Mouse (Mus musculus) fat pad, adult 2 months (tissue): ENCODE data around the gene Tubg1.

Experiments
- DNase-seq: peaks from one replicate; pipeline ENCODE4 v3.0.0-alpha.2; 2011; ENCODE audit warnings: low read depth, low spot score; ENCODE audit errors: extremely low read depth

Gene Tubg1

DNA sequence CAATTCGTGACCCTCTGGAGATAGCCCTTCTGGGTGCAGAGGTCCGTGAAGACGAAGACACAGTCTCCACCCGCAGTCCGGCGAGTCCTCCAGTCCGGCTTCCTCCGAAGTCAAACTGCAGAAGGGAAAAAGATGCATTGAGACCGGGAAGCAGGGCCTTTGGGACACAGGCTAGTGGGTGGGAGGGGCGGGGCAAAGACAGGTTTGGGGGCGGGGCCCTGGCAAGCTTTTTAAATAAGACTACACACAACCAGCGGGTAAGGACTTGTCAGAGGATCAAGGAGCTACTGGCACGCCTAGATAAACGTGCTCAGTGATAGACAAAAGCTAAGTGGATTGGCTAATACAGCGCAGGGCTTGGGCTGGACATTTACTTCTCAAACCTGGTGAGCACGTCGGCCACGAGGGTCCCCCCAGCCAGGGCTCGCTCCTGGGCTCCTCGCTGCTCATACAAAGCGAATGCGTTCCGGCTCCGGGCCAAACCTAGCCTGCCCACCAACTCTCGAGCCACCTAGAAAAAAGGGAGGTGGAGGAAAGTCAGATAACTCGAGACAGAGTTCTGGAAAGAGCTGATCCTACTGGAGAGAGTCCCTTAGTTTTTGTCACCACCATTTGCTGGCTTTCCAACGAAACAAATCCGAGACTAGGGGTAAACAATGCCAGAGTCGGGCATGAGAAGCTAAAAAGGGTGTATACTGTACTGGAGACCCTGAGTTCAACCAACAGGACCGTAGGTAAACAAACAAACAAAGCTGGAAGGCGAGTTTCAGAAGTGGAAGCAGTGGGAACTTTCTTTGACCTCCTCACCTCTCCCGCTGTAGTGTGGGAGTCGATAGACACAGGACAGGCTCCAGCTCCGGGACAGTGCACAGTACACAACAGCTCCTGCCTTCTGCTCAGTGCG lies 45.2 kb downstream of the Tubg1 start:
- DNase-seq, result peak; percentile 90

DNA sequence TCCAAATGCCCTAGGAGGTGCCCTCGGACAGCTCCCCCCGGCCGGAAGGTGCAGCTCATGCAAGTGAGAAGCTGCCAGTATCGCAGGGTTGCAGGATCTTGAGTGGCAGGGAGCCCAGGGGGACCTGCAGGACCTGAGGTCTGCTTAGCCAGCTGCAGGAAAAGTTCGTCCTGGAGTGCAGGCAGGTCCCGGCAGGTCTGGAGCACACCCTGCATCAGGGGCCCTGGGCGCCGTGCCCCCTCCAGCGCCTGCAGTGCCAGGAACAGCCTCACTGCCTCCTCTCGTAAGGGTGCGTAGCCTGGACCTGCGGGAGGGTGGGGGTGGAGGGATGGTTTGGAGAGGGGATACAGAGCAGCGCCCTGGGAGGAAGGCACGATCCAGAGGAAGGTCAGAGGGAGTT lies 46.6 kb downstream of the Tubg1 start:
- no peak for DNase-seq

DNA sequence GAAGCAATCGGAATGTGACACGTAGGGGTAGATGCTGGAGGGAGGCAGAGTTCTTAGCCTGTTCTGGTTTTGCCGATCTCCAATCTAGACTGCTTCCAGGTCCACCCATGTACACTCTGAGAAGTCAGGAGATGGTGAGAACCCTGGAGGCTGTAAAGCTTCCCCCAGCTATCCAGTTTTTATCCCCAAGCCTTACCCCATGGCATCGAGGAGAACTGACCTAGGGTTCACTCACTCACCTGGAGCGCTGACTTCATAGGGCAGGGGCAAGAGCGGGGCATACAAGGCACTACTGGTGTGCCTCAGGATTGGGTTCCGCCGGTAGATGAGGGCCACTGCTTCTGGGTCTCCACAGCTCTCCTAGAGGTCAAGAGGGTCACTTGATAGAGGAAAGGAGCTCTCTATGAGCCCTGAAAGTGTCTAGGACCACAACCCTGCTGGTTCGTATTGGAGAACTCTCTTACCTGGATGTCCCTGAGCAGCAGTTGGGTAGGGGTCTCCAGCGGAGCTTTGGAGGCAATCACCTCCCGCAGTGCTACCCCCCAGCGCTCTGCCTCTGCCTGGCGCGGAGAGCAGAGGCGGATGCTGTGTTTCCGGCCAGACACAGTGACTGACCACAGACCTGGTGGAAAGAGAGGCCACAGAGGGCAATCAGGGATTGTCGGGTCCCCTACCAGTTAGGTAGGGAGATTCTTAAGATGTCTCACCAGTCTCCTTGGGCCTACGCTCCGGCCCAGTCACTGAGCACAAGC lies 47.6 kb downstream of the Tubg1 start:
- DNase-seq, result no peak

DNA sequence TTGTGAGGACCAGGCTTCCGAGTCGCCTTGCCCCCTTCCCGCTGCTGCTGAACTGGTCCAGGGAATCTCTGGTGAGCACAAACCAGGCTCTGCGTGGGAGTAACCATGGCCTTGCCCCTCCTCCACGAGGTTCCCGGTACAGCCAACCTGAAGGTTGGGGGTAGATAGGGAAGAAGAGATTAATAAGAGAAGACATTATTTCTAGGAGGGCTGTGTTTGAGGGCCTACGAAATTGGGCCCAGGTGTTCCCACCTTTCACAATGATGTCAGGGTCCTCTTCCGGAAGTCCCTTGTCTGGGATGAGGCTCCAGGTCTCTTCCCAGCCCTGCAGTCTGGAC lies 48.2 kb downstream of the Tubg1 start:
- DNase-seq, result no peak

DNA sequence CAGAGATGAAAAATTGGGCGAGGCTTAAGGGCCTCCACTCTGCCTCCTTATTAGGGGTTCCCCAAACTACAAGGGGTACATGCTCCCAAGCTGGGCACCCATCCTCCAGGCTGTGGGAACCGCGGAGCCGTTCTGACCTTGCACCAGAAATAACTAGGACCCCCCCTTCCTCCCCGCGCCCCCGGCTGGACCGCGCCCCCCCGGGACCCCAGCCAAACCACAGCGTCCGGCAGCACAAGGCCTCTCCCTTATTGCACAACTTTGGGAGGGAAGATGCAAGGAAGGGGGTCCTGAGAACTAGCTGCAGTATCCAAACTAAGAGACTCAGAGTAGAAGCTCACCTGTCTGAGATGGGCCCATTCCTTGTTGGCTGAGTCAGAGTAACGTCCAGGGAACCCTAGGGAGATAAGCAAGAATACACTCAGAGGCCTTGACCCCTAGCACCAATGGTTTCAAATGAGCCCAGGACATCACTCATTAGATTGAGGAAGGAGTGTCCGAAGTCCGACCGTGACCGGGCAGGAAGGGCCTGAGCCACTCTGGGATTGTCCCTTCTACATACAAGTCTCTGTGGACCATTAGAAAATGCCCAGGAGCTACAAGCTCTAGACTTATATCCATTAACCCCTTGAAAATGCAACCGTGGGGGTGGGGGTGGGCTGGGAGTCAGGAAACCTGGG lies 48.7 kb downstream of the Tubg1 start:
- DNase-seq, result no peak

DNA sequence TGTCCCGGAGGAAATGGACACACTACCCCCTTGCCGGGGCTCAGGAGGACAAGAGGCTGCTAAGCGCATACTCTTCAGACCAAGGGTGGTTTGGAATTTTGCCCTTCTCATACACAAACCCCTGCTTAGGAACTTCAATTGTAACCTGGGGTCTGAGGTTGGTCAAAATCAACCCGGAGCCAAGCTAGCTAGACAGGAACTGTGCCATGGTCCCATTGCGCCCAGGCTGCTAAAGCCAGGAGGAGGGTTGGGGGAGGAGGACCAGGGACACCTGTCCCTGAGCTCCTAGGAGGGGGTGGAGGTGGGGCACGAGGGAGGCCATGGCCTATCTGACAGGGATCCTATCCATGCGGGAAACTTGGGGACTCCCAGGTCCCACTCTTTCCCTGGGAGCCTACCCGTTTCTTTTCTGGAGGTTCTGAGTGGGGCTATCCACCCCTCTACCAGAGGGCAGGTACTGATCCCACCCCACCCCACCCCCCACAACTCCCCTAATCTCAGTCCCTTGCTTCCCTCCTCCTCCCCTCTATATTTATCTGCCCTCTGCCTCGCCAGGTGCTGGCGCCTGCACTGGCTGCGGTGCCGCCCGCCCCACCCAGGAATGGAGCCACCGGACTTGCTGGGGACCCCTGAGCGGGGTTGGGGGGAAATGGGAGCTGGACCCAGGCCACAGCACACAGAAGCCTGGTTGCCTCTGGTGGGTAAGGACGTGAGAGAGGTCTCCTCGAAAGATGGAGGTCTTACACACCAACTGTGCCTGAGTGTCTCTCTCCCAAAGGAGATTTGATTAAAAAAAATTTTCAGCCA lies 49.8 kb downstream of the Tubg1 start:
- no peak for DNase-seq

DNA sequence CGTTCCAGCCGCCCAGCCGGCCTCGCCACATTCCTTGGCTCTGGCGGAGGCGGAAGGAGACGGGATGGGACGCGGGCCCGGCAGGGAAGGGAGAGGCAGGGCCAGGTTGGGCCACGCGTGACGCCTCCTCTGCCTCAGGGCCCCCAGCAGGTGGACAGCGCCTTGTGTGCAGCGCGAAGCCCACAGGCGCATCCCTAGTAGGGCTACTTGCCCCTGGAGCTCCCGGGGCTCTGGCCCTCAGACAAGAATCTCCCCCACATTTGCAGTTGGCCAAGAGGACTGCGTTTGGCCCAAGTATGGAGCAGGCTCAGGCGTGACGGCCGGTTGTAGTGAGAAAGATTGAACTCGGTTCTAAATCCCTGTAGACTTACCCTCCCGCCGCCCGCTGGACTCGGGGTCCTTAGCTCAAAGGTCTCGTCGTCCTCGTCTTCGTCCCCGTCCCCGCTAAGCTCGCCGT lies 50.6 kb downstream of the Tubg1 start, which contains the start of gene Cntnap1:
TSS of gene Cntnap1 (plus strand) at position 170 of the 457 bp plus-strand sequence.
- DNase-seq, result no peak

DNA sequence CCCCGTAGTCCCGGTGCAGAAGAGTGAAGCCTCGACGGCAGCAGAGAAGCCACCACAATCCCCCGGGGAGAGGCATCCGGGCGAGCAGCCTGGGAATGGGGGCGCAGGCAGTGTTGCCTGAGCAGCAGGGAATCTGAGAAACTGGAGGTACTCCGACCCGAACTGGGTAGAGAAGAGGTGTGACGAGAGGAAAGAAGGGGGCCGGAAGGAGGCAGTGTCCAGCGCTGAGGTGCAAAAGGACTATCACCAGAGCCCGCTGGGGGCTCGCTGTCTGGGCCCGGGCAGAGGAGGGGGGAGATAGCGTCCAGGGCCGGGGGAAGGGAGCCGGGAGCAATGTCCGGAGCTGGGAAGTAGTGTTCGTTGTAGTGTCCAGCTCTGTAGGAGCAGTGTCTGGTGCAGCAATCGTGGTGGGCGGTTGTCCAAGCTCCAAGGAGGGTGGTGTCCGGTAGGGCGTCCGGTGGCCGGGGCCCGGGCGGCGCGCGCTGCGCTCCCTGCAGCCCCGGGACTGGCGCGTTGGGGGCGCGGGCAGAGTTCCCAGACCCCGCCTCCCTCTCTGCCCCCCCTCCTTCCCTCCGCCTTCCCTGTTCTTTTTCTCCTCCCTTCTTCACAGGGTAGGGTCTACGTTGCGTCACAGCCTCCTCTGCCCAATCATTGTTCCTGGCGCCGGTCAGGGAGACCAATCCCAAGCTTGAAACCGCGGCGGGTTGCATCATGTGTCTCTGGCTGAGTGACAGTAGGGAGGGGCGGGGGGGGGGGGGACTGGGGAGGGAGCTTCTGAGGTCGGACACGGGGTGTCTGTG lies 51.3 kb downstream of the Tubg1 start, which contains the start of gene Plekhh3:
TSS of gene Plekhh3 (minus strand) at position 541 of the 800 bp plus-strand sequence.
- DNase-seq, result peak; percentile 76

DNA sequence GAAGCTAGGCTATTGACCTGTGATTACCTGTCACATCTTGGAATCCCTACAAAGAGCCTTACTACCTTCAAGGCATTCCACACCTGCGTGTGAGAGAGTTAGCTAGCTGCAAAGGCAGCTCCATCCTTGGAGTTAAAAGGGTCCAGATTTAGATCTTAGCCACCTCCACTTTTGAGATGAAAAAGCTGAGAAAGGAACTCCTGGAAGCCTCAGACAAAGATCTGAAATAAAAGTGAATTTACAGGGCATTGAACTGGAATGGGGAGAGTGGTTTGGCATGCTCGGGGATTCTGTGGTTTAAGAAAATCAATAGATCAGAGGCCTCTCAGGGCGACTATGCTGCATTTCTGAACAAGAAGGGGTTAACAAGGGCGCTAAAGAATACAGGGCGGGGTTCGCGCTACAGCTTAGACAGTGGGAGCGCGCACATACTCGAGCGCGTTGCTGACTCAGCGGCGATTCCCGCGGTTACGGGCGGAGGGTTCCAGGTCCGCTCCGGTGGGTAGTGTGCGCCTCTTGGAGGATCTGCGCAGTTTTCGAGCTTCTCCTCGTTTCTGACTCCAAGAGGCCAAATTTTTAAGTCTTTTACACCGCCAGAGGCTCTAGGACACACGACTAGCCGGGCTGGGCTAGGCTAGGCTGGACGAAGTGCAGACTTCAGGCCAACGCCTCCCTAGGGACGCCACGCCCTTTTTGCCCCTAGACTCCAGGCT lies 52.1 kb downstream of the Tubg1 start:
- no peak for DNase-seq

DNA sequence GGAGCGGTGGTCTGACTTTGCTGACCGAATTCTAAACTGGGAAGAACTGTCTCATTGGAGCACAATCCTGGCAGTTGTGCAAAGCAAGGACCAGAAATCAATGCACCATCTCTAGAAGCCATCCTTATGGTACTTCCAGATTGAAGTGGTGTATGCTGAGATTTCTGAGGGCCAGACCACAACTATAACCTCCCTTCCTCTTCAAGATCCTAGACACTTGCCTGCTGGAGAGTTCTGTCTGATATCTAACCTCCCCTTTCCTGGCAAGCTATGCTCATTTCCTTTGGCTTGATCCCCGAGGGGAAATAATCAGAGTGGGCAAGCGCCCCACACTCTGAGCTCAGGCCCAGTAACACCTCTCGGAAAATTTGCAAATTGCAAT lies 52.7 kb downstream of the Tubg1 start:
- DNase-seq, result no peak

DNA sequence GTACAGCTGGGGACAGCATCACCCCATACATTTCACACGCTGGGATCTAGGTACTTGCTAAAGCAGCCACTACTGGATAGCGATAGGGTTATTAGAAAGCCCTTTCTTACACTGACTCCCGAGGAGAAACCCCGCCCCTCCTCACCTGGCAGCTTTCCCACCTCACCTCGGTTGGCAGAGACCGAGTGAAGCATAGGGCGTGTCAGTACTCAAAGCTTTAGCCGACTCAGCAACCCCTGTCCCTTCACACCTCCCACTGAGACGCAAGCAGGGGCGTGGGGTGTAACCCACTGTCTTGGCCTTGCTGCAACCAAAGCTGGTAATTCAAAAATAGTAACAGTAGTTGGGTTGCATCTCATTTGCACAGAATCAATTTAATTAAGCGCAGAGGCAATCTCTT lies 53.4 kb downstream of the Tubg1 start:
- no peak for DNase-seq

DNA sequence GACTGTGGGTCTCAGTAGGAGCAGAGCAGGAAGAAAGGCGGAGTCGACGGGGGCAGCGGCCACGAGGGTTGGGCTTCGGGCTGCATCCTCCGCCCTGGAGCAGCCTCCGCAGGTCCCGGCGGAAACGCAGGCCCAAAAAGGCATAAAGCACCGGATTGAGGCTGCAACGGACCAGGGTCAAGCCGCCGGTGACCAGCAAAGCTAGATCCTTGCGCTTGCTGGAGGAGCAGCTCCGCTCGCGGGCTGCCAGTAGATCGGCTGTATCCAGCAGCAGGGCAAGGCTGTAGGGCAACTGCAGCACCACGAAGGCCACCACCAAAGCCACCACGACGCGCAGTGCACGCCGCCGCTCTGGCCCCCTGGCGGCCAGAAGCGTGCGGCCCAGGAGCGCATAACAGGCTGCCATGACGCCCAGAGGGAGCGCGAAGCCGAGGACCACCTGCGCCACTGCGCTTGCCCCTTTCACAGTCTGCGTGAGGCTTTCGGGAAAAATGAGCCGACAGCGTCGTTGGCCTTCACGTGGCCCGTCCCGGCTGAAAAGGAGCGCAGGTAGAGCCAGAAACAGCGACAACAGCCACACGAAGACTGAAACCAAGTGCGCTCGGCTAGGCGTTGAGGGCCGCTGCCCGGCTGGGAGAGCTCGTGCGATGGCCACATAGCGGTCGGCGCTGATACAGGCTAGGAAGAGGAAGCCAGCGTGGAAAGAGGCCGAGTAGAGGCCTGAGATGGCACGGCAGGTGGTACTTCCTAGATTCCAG lies 54.1 kb downstream of the Tubg1 start:
- DNase-seq, result no peak

DNA sequence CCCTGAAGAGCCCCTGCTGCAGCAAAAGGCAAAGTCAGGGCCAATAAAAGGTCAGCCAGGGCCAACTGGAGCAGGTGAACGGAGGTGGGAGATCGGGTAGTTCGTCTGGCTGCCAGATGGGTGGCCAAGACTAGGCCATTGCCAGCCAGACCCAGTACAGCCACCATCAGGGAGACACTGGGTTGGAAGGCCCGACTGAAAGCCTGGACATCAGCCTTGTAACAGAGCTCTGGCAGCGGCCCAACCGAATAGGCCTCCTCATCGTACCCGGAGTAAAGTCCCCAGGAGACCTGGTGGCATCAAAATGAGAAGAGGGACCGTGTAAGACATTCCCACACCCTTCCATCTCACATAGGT lies 54.6 kb downstream of the Tubg1 start:
- no peak for DNase-seq

DNA sequence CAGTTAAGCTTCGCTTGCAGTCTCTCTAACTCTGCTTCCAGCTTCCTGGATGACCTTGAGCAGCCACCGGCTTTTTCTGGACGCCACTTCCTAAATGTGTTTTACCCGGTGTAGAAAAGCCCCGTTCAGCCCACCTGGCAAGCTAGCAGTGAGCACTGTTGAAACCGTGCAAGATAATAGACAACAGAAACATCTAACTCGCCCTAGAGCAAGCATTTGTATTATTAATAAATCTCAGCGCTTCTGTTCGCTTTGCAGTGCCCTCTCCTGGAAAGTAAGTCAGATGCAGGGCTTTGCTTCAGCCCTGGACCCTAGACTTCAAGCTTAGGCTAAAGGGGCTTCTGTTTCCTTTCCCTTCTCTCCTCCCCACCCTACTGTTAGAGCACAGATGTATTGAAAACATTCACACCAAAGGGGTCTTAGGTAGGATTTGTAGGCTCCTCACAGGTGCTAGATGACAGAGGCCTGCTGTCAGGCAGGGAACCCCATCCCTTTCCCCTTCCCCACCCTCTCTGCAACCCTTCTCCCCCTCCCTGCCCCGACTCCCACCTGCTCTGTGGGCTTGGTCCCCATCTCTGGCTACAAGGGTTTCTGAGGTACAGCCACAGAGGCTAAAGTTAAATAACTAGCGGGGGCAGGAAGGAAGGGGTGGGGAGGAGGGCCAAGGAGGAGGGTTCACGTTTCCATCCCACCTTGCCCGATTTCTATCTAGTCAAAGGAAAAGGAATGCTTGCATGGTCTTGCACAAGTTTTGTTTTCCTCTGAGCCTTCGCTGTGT lies 55.3 kb downstream of the Tubg1 start, which contains the start of gene Ccr10:
TSS of gene Ccr10 (minus strand) at position 593 of the 778 bp plus-strand sequence.
- DNase-seq, result no peak

DNA sequence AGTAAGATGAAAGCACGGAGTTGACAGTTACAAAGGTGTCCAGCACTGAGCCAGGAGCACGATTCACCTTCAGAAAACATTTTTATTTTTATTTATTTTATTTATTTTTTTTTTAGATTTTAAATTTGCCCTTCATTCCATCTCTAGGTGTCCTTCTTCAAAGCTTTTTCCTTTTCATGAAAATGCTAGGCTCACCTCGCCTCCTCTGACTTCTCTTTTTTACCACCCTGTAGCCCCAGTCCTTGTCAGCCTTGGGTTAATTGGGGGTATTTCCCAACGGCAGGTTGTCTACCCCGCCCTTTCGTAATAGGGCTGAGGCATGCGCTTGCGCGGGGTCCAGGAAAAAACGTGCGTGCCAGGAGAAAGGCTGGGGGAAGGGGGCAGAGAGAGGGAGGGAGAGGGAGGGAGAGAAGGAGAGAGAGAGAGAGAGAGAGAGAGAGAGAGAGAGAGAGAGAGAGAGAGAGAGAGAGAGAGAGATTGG lies 55.9 kb downstream of the Tubg1 start:
- no peak for DNase-seq
